Mouse (Mus musculus): ENCODE measurements around the gene Rpl15.
A peak's percentile ranks its signal among the peaks of the same experiment; 100 is the strongest.

Gene Rpl15

DNA sequence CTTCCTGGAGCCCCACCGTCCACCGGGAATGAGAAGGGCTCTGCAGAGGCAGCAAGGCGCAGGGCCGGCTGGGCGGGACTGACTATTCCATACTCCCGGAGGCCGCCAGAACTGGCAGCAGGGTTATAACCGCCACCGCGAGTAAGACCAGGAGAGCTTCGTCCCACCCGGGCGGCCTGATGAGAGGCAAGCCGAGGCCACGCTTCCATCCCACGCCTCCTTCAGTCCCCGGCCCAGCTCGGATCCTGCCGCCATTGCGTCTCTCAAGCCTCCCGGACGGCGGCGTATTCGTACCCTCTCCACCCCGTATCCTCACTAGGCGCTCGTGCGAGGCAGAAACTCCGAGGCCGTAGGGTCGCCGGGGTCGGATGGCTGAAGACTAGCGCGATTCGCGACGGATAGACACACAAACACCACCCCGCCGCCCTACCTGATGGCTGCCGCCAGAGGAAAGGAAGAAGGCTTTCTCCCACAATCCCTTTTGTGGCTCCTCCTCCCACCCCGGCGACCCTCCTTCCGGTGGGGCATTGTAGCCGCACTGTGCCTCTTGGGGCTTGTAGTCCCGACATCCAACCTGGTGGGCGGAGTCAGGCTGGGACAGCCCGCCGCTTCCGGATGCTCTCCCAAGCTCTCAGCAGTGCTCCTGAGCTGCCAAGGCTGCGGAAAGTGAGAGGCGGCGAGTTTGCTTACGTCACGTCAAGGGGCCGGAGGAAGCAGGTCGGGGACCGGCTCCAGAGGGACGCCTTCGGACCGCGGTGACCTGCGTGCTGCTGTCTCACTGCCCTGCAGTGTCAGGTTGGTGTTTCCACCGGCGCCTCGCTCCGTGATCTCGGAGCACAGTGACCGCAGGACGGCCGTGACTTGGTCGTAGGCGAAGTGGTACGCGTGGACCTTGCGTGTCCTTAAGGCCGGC, at the start of gene Rpl15, which contains the start of gene Nkiras1:
Gene Rpl15, minus strand, starts transcription at position 863 of the 913 bp plus-strand sequence.
Gene Nkiras1, plus strand, starts transcription at position 608 of the 913 bp plus-strand sequence.
- TF ChIP-seq GATA4 (IDR thresholded peaks at IDR 0.05; ENCODE audit: insufficient replicate concordance, low read length), result peak; percentile 22; the same call in 1 of the 2 replicates

DNA sequence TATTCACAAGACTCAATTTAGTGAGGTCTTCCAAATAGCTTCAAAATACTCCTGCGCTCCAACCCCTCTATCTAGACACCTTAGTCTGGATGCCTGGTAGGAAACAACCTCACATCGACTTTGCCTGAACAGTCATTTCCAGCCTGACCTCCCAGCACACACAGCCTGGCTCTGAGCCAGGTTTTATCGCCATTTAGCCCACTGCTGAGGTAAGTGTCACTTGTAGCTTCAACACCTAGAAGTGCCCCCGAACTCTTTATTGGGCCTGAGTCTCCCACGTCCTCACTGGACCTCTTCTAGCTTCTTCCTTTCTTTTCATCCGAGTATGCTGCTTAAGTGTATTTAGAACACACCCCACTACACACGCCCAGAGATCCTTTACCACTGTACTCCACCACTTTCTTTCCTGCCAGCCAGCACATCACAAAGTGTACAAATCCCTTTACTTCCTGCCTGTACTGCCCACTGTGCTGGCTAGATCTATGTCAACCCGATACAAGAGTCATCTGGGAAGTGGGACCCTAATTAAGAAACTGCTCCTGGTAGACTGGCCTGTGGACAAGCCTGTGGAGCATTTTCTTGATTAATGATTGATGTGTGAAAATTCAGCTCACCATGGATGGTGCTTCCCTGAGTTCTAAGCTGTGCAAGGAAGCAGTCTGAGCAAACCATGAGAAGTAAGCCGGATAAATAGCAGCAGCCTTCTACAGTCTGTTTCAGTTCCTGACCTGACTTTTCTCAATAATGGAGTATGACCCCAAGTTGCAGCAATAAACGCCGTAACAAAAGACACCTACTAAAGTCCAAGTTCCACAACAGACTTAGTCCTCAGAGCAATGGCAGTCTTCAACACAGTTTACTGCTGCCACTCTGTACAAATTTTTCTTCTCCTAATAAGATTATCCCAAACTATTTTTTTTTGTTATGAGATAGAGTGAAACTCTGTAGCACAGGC, 46.5 kb upstream of the Rpl15 start:
- no peak for TF ChIP-seq GATA4 (IDR thresholded peaks at IDR 0.05; ENCODE audit: insufficient replicate concordance, low read length)

DNA sequence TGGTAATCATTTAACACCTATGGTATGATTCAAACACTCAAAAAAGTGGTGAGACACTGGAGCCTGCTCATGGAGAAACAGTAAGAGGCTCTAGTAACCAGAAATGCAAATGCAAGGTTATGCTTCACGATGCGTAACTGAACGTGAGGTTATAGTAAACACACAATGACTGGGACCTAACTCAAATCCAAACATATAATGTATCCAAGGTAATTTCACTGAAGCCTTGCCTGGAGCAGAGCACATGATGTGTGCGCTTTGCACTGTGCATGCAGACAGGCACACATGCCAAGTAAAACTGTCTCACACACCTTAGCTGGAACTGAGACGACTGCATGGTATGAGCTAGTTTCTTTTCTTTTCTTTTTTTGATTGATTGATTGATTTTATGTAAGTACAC, 33.0 kb upstream of the Rpl15 start:
- no peak for TF ChIP-seq GATA4 (IDR thresholded peaks at IDR 0.05; ENCODE audit: insufficient replicate concordance, low read length)

DNA sequence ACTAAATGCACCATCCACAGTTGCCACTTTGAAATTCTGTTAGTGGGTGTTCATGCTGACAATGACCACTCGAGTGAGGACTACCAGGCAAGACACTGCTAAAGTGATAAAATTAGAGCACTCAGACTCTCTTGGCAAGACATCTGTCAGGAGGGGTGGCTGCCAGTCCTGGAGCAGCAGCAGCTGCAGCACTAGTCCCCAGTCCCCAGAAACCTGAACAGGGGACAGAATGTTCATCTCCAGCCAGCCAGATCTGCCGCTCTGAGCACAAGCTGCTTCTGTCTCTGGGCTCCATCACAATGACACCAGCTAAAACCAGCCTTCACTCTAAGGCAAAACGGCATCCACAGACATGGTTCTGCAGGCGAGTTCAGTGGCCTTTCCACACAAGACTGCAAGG, 32.1 kb upstream of the Rpl15 start:
- TF ChIP-seq GATA4 (IDR thresholded peaks at IDR 0.05; ENCODE audit: insufficient replicate concordance, low read length), result no peak

DNA sequence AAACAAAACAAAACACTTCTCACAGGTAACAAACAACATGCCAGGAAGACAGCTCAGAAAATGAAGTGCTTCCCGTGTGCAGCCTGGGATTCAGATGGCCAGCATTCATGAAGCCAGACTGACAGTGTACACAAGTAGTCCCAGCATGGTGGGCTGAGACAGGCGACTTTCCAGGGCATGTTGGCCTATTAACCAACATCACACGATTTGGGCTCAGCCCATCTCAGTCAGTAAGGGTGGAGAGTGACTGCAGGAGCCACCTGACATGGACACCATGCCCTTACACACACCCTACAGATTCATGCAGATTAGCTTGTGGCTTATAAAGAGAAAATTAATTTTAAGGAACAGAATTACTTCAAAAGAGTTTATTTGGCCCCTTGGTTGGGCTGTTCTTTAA, 31.6 kb upstream of the Rpl15 start:
- TF ChIP-seq GATA4 (IDR thresholded peaks at IDR 0.05; ENCODE audit: insufficient replicate concordance, low read length), result no peak

DNA sequence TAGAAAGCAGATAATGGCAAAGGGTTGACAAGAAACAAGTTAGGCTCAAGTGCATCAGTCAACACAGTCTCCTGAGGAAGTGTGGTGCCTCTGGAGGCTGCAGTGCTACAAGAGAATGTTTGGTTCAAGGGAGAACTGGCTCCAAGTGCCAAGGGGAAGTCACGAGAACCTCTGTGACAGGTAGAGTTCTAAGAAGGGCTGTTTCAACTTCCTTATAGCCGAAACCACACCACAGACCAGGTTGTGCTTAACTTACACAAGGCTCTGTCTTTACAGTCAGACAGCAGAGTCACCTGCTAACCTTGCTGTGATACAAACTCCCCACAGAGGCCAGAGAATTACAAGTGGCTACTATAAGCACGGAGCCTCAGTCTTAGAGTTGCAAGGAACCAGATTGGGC, 30.4 kb upstream of the Rpl15 start:
- TF ChIP-seq GATA4 (IDR thresholded peaks at IDR 0.05; ENCODE audit: insufficient replicate concordance, low read length), result no peak

DNA sequence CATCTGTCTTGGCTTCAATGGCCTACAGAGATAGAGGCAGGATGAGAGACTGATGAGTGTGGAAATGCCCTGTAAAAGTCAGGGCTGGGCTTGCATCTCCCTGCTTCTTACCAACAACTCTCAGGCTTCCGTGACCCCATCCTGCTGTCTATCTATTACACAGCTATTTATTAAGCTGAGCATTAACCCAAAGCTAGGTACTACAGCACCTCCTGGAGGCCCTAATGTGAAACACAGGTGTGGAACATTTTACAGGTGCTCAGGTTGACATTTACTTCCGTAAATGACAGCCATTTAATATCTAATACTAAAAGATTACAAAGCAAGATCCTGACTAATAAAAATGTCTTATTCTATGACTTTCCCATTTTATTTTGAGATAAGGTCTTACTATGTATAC, 29.5 kb upstream of the Rpl15 start:
- no peak for TF ChIP-seq GATA4 (IDR thresholded peaks at IDR 0.05; ENCODE audit: insufficient replicate concordance, low read length)

DNA sequence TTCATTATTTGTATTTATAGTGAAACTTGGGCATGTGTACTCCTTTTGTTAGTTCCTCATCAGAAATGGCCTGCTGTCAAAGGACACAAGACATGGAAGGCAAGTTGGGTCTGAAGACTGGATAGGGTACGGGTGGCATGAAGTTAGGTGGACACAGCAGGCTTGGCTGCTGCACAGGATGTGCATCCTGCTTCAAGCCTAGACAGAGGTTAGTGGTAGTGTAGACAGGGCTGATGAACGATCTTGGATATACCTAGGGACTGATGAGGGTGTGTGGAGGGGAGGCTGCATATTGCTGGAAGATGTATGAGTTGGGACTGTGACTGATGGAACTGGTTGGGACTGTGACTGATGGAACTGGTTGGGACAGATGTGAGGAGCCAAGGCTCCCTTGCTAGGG, 27.7 kb upstream of the Rpl15 start:
- TF ChIP-seq GATA4 (IDR thresholded peaks at IDR 0.05; ENCODE audit: insufficient replicate concordance, low read length), result no peak

DNA sequence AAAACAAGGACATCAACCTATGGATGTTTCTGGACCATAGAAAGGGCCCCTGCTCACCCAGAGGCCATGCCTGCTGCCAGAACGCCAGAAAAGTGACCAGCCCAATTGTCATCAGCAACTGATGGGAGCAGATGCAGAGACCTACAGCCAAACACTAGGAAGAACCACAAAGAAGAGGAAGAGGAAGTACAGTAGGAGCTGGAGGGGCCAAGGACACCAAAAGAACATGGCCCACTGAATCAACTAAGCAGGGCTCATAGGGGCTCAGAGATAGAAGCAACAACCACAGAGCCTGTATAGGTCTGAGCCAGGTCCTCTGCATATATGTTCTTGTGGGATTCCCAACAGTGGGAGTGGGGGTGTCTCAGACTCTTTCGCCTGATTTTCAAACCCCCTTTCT, 26.2 kb upstream of the Rpl15 start:
- TF ChIP-seq GATA4 (IDR thresholded peaks at IDR 0.05; ENCODE audit: insufficient replicate concordance, low read length), result no peak

DNA sequence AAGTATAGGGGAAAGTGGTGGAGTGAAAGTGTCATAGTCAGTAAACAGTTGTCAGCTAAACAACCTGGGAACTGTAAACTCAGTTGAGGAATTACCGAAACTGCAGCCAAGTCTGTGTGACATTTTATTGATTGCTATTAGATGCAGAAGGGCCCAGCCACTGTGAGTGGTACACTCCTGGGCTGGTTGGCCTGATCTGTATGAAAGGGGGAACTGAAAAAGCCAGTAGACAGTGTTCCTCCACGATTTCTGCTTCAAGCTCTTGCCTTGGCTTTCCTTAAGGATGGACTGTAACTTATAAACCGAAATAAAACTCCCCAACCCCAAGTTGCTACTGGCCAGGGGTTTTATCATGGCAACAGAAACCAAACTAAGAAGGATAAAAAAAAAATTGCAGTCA, 21.4 kb upstream of the Rpl15 start:
- no peak for TF ChIP-seq GATA4 (IDR thresholded peaks at IDR 0.05; ENCODE audit: insufficient replicate concordance, low read length)

DNA sequence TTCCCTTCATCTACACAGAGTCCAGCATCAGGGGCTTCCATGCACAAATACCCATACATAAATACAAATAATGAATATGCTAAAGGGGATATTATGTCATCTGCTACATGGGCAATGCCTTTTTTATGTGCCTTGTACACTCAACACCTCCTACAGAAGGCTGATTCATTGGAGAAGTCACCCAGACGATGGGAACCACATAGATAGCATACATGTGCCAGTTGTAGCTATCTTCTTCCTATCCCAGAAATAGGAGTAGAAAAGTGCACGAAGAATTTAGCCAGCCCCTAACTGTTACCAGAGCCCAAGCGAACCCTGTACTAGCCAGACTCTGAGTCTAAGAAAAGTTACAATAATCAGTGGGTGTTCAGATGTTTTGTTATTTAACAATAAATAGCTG, 20.9 kb upstream of the Rpl15 start:
- no peak for TF ChIP-seq GATA4 (IDR thresholded peaks at IDR 0.05; ENCODE audit: insufficient replicate concordance, low read length)

DNA sequence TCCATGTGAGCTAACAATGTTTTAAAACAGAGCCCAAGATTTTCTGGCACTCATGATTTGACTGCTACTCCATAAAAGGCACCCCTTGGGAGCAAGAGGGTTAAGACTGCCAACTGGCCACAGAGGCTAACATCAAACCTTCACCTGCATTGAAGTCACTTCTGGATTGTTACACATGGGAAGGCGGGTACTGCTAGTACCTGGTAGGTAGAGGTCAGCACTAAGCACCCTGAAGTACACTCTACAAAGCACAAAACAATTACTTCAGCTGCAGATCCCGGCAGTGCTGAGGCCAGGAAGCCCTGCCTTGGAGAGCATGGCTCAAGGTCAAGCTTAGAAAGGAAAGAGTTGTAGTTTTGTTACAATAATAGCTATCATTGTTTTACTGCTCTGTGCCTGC, 16.2 kb upstream of the Rpl15 start:
- no peak for TF ChIP-seq GATA4 (IDR thresholded peaks at IDR 0.05; ENCODE audit: insufficient replicate concordance, low read length)

DNA sequence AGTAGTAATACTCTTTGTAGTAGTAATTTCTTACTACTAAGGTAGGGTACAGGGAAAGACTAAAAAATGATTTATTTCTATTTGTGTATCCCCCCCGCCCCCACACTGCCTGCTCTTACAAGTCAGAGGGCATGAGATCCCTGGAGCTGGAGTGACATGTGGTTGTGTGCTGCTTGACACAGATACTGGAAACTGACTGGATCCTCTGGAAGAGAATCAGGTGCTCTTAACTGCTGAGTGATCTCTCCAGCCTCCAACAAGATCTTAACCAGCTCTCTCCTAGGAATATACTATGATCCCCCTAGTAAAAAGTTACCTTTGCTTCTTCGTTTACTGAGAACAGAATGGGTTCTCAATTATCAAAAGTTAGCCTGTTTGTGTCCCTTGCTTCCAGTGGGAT, 15.2 kb upstream of the Rpl15 start:
- no peak for TF ChIP-seq GATA4 (IDR thresholded peaks at IDR 0.05; ENCODE audit: insufficient replicate concordance, low read length)

DNA sequence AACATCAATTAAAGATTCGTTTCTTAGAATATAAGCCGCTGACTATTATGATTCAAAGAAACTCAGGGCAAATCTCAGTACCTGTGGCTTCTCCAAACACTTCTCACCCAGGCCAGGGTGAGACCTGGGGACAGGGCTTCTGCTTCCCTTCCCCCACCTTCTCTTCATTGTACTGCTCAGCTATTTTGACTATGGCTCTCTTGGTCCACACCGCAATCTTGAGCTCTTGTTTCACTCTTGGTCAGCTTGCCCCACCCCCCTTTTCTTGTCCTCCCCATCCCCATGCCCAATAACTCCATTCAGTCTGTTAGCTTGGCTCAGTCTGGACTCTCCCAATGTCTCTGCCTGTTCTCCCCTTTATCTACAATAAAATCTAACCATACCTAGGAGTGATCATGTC, 14.3 kb upstream of the Rpl15 start:
- no peak for TF ChIP-seq GATA4 (IDR thresholded peaks at IDR 0.05; ENCODE audit: insufficient replicate concordance, low read length)

DNA sequence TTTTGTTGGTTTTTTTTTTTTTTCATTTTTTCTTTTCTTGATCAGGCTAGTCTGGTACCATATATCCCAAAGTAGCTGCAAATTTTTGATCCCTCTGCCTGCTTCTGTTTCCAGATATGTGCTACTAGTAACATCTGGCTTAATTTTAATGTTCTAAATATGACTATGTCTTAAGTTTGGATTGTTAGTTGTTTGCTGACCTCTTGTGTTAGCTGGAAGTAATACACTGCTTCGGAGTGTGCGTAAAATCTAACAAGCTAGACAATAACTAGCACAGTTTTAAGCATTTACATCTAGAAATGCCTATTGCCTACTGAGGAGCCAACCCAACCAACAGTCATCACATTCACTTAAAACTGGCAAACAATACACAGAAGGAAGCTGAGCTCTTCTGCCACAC, 13.4 kb upstream of the Rpl15 start:
- no peak for TF ChIP-seq GATA4 (IDR thresholded peaks at IDR 0.05; ENCODE audit: insufficient replicate concordance, low read length)

DNA sequence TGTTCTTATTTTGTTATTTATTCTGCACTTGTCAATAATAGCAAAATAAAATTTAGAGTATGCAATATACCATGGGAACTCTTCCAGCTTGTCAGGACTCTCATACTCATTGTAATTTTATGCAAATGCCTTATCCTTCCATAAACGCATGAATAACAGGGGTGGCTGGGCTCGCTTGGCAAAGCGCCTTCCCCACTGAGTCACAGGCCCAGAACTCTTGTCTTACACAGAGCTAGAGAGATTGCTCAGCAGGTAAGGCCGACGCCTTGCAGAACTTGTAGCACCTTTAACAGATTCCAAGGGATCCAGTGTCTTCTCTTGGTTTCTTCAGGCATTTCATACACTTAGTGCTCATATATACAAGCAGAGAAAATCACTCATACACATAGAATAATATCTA, 9.2 kb upstream of the Rpl15 start:
- TF ChIP-seq GATA4 (IDR thresholded peaks at IDR 0.05; ENCODE audit: insufficient replicate concordance, low read length), result no peak
